Mouse (Mus musculus): ENCODE measurements around the gene Arhgap17. TPM values are rescaled to one million over a fixed set of nuclear protein-coding genes. Genes with fewer than 3 reads are reported as not detected.

Arhgap17 gene
- total and polyA plus RNA-seq, 3 experiments: 2.6 to 124 (median 33.7) TPM

- Histone ChIP-seq H3K9ac (ENCODE audit: control insufficient read depth, low read depth, low read length, poor library complexity, severe bottlenecking) (no peak overlapping the region), H3K27ac (ENCODE audit: control insufficient read depth, low read depth, low read length) (no peak overlapping the region; the same call in 1 of the 2 replicates), H3K4me1 (ENCODE audit: control insufficient read depth in 1 of 2, insufficient read depth in 2 of 2, low read length in 2 of 2) (peaks cover 11 to 37% of the 10 kb centered on the region in 2 experiments), H3K79me2 (ENCODE audit: control insufficient read depth, insufficient read depth, low read length, poor library complexity) (peaks cover 25% of the 10 kb centered on the region), H3K9me3 (replicated peaks; ENCODE audit: insufficient read depth, low read length) (no peaks in the 10 kb centered on the region), H3K27me3 (ENCODE audit: control insufficient read depth in 1 of 2, insufficient read depth in 2 of 2, low read length in 2 of 2) (no peaks in the 10 kb centered on the region), H3K36me3 (ENCODE audit: control insufficient read depth in 1 of 2, insufficient read depth in 2 of 2, low read length in 2 of 2) (peaks cover 0 to 35% of the 10 kb centered on the region in 2 experiments; a peak in 2 of 4 replicates), H3K4me3 (ENCODE audit: control insufficient read depth in 1 of 2, insufficient read depth in 1 of 2, low read depth in 2 of 2, low read length in 2 of 2) (no peak overlapping the region)
- no peak for DNase-seq (ENCODE audit: low read depth, low spot score)
- TF ChIP-seq ZNF384 (IDR thresholded peaks at IDR 0.05; ENCODE audit: low read depth, low read length) (no peak), ETS1 (IDR thresholded peaks at IDR 0.05; ENCODE audit: low read depth, low read length) (no peak), MYB (IDR thresholded peaks at IDR 0.05; ENCODE audit: low read depth, low read length) (no peak), CHD1 (IDR thresholded peaks at IDR 0.05; ENCODE audit: low read depth, low read length) (no peak), GABPA (IDR thresholded peaks at IDR 0.05; ENCODE audit: low read depth, low read length) (no peak), MAZ (IDR thresholded peaks at IDR 0.05; ENCODE audit: low read depth, low read length) (no peak), MEF2A (IDR thresholded peaks at IDR 0.05; ENCODE audit: extremely low read depth, insufficient replicate concordance, low read depth, low read length, poor library complexity, severe bottlenecking) (no peak)
These were observed 2.2 kb downstream of the Arhgap17 start for GRCm38 (mm10) chr7:123367218-123368150.

DNA sequence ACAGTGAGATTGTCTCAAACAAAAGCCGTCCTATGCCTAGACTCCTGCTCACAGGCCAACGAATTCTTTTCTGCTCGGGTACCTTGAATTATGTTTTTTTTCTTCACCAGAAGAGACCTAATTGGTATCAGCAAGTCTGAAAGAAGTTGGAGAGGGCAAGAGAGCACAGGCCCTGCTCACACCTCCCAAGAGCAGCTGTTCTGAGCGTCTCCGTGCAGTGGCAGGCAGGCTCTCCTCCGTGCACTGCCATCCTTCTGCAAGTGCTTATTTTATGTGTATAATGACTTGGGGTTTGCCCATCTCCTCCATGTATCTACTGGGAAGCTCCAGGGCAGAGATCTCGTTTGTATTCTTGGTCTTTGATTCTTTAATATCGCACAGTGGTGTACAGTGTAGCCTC lies 2.9 kb downstream of the Arhgap17 start:
- Histone ChIP-seq H3K79me2 (ENCODE audit: control insufficient read depth, insufficient read depth, low read length, poor library complexity) (peaks cover 27% of the 10 kb centered on the region), H3K36me3 (ENCODE audit: control insufficient read depth in 1 of 2, insufficient read depth in 2 of 2, low read length in 2 of 2) (peaks cover 0 to 35% of the 10 kb centered on the region in 2 experiments; a peak in 2 of 4 replicates), H3K4me1 (ENCODE audit: control insufficient read depth in 1 of 2, insufficient read depth in 2 of 2, low read length in 2 of 2) (peaks cover 11 to 37% of the 10 kb centered on the region in 2 experiments), H3K27me3 (ENCODE audit: control insufficient read depth in 1 of 2, insufficient read depth in 2 of 2, low read length in 2 of 2) (no peaks in the 10 kb centered on the region), H3K4me3 (ENCODE audit: control insufficient read depth in 1 of 2, insufficient read depth in 1 of 2, low read depth in 2 of 2, low read length in 2 of 2) (no peak overlapping the region; a peak in 1 of 4 replicates), H3K9me3 (replicated peaks; ENCODE audit: insufficient read depth, low read length) (no peaks in the 10 kb centered on the region), H3K27ac (ENCODE audit: control insufficient read depth, low read depth, low read length) (peak overlapping the region; percentile 93), H3K9ac (ENCODE audit: control insufficient read depth, low read depth, low read length, poor library complexity, severe bottlenecking) (no peak overlapping the region)
- peak; percentile 16 for DNase-seq (ENCODE audit: low read depth, low spot score)
- TF ChIP-seq USF1 (IDR thresholded peaks at IDR 0.05; ENCODE audit: low read depth, low read length): no peak
- no peak for TF ChIP-seq E2F4 (IDR thresholded peaks at IDR 0.05; ENCODE audit: borderline replicate concordance, low read depth, low read length)
- no peak for TF ChIP-seq ETS1 (IDR thresholded peaks at IDR 0.05; ENCODE audit: low read depth, low read length)
- TF ChIP-seq ZMIZ1 (IDR thresholded peaks at IDR 0.05; ENCODE audit: low read depth, low read length): no peak
- no peak for TF ChIP-seq RCOR1 (IDR thresholded peaks at IDR 0.05; ENCODE audit: low read depth, low read length)
- TF ChIP-seq POLR2AphosphoS5 (IDR thresholded peaks at IDR 0.05; ENCODE audit: borderline replicate concordance, low read depth, low read length): no peak
- no peak for TF ChIP-seq SIN3A (IDR thresholded peaks at IDR 0.05; ENCODE audit: low read length)
- no peak for TF ChIP-seq NRF1 (IDR thresholded peaks at IDR 0.05; ENCODE audit: insufficient read depth, low read depth, low read length, poor library complexity, severe bottlenecking)
- no peak for TF ChIP-seq TCF12 (IDR thresholded peaks at IDR 0.05; ENCODE audit: low read depth, low read length)
- TF ChIP-seq MAZ (IDR thresholded peaks at IDR 0.05; ENCODE audit: low read depth, low read length): no peak
- TF ChIP-seq TAL1 (IDR thresholded peaks at IDR 0.05; ENCODE audit: low read length): no peak
- TF ChIP-seq ZNF384 (IDR thresholded peaks at IDR 0.05; ENCODE audit: low read depth, low read length): no peak
- TF ChIP-seq CHD1 (IDR thresholded peaks at IDR 0.05; ENCODE audit: low read depth, low read length): no peak
- TF ChIP-seq JUND (IDR thresholded peaks at IDR 0.05; ENCODE audit: low read depth, low read length): no peak
- TF ChIP-seq GATA1 (IDR thresholded peaks at IDR 0.05; ENCODE audit: low read depth, low read length): no peak
